Mouse (Mus musculus) retina, adult 2 months (tissue): ENCODE measurements at regions not wholly inside any gene's neighbourhood (a gene's known extent, or its start where the extent isn't known, plus 50 kb on each side); places are given as distances from the start of the nearest gene placed in this dataset.
"Not testable (repeated sequence)": the region's sequence is repeated elsewhere in the genome, so short reads cannot be mapped to it uniquely, and the experiment has no call there.

Source experiments
- DNase-seq: peaks from one replicate; pipeline ENCODE4 v3.0.0-alpha.2; 2012; ENCODE audit warnings: low read depth, low spot score

DNA sequence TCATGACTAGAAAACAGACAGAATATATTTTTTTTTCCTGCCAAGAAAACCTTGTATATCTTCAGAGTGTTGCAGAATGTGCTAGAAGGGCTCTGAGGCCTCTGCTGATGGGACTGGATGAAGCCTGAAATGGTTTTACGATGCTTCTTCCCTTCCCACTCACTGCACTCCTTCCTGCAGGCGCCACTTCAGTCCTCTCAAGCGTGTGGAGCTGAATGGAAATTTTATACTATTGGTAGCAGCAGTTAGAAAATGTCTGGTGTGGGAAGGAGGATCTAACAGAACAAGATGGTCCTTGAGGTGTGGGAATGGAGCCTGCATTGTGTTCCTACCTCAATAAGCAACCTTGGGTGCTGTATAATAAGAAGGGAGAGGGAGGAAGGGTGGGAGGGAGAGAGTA lies 166.1 kb upstream of the Smlr1 start:
- DNase-seq, result no peak

DNA sequence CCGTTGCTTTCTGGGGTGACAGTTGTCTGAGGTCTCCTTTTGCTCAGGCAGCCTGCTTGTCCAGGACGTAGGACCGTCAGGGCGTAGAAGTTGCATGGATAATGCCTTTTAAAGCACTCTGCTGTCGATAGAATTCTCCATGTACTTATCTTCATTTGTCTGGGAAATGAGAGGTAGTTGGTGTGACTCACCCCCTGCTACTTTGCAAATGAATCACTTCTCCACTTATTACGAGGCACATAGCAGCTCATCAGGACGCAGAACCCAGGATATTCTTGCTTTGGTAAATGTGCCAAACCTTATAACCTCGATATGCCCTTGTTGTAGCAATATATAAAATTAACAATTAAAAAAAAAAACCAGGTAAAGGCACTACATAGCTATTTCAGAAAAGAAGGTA lies 159.7 kb upstream of the Smlr1 start:
- DNase-seq, result no peak

DNA sequence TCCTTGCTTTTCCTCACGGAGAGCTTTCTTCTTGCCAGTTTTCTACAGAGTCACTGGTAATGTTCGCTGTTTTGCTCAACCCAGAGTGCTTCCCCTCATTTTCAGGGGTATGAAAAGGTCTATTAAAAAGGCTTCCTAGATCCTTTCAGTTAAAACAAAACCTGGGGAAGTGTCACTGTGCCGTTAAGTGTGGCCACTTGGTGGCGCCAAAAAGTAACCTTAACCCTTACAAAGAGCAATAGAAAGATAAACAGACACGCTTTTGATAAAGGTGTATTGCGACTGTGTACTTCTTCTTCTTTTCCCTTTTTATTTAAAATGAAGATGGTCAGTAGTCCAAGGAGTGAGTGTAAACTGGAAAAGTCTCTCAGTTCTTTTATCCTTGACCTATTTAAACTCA lies 145.2 kb upstream of the Smlr1 start:
- peak; percentile 25 for DNase-seq

DNA sequence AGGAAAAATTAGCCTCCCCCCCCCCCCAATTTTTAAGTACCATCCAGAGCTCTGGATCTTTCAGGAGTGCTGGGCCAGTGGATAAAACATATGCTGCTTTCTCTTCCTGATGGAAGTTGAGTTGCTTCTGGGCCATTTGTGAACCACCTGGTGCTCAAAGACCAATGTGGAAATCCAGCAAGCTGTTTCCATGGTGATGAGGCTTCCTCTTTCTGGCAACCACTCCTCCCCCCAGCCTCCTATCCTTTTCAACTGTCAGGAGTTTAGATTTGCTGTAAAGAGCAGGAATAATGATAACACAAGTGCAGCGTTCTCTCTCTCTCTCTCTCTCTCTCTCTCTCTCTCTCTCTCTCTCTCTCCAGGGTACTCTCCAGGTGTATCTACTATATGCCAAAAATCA lies 141.8 kb upstream of the Smlr1 start:
- DNase-seq, result no peak

DNA sequence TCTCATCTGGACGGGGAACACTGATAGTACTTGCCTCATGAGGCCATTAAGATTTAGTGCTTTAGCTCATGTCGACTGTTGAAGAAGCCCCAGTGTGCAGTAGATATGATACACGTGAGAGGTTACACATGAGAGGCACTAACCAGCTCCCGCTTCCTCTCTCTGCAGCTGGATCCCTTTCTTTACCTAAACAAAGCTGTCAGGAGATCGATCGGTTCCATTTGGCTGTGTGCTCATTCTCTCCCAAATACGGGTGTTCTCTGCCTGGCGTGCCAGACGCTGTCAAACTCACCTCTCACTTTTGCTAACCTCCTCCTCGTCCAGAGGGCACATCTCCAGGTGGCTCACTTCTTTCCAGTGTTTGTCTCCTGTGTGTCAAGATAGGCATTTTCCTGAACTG lies 139.3 kb upstream of the Smlr1 start:
- DNase-seq, result no peak

DNA sequence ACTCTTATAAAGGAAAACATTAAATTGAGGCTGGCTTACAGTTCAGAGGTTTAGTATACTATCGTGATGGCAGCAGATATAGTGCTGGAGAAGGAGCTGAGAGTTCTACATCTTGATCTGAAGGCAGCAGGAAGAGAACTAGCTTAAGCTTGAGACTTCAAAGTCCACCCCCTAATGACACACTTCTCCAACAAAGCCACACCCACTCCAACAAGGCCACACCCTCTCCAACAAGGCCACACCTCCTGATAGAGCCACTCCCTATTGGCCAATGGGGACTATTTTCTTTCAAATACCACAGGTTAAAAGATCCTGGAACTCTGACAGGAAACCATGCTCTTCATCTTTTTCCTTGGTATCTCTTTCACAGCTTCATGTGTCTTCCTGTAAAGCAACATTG lies 134.0 kb upstream of the Smlr1 start:
- no peak for DNase-seq

DNA sequence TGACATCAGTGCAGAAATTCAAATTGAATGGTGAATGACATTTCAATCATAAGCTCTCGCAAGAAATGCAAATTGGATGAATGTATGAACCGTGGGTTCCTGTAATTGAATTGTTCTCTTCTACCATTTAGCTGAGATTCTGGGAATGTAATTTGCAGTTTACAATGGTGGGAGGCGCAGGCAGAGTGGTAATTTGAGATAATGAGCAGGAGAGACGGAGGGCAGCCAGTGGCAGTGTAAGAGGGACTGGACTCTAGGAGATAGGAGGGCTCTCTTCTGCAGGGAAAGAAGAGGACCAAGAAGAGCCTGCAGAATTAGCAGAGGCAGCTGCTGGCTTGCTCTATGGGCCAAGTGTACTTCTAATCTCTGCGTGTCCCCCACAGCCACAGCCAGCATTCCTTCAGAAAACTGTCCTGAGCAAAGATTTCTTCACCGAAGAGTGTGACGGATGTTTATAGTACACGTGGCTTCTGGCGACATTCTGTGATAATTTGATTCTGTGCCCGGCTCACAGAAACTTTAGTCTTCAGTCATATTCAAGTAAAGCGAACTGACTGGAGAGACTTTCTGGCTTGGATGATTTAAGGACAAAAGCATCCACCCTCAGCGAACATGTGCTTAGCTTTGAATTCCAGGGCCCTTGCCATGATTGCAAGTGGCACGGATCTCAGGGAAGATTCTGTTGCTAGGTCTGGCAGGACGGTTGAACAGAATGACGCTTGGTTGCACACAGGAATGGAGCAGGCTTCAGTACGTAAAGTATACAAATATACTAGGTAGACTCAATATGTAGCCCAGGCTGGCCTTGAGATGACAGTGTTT lies 116.9 kb upstream of the Smlr1 start:
- no peak for DNase-seq

DNA sequence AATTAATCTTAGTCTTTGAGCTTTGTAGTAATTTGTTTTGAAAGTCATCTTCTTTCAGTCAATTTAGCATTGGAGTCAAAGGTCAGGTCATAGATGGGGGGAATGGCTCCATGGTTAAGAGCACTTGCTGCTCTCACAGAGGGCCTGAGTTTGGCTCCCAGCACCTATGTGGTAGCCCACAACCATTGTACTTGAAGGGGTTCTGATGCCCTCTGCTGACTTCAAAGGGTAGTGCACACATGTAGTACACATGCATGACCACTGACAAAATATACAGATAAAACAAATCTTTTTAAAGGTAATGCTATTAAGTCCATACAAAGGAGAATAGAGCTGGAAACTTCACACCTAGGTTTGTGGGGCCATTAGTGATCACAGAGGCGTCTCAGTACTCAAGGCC lies 111.7 kb upstream of the Smlr1 start:
- DNase-seq, result no peak

DNA sequence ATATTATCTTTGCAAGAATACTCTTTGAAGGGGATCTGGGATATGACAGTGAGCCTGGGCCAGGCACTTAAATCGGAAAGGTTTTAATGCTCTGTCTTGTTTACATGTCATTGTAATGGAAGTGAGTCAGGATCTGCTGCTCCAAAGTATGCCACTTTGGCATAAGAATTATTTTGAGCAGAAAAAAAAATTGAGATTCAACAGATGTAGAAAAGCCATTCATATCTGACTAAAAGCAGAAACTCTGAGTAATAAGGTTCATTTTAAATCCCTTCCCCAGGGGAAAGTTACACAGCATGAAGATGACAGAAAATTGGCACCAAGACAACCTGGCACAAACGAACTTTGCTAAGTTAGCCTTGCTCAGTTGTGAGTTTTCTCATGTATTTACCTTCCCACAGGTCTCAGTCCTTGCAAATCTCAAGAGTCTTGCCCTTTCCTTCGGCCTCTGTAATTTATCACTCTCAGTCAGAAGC lies 107.5 kb upstream of the Smlr1 start:
- no peak for DNase-seq

DNA sequence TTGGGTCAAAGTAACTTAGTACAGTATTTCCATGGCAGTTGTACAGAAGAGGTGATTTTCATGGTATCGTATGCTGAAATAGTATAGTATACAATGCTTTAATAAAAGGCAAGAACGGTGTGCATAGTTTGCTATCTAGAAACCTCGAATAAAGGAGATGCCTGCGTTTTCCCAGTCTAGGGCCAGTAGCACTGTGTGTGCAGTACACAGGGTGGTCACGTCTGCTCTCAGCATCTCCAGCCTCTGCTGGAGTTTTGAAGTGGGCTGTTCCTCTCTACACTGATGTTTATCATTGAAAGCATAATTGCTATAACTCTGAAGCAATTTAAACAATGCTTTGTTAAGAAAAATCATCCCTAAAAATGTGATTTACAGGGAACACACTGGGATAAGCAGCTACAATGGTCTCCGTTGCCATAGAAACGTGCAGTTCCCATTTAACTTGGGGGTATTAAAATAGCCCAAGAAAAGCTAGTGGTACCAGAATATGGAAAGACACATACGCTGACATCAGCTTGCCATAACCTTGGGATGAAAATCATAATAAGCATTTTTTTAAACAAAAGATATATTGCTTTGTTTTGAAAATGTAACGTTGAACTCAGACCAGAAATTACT lies 106.1 kb upstream of the Smlr1 start:
- DNase-seq, result no peak

DNA sequence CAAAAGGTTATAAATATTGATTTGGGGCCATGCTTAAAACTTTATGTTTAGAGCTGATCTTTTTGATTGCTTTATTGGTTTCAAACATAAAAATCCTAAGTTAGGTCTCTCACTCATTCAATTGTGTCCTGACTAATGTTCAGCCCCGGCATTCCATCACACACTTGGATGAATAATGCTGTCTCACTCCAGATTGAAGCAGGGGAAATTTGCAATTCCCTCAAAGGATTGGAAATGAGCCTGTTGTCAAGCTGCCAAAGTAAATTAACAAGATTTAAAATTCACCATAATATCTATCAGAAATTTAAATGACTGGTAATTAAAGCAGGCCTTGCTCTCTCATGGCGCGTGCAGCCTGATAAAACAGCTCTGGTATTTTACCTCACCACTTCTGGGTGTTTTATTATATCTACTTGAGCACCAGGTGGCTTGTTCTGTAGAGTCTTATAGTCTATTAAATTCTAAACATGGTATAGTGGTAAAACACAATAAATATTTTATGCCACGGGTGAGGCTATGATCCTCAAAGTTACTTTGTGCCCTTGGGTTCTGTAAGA lies 97.1 kb upstream of the Smlr1 start:
- no peak for DNase-seq

DNA sequence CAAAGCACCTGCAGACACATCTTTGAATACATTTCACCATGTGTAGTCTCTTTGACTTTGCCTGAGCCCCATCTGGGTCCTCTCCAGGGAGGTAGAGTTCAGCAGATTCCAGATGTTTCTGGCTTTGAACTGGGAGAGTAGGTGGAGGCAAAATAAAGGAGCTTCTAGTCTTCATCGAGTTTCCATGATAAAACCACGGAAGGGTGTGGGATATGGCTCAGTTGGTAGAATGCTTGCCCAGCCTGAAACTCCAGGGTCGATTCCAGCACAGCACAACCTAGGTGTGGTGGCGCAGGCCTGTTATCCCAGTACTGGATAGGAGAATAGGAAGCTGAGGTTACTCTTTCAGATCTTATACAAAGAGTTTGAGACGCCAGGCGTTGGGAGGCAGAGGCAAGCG lies 96.2 kb upstream of the Smlr1 start:
- DNase-seq, result no peak

DNA sequence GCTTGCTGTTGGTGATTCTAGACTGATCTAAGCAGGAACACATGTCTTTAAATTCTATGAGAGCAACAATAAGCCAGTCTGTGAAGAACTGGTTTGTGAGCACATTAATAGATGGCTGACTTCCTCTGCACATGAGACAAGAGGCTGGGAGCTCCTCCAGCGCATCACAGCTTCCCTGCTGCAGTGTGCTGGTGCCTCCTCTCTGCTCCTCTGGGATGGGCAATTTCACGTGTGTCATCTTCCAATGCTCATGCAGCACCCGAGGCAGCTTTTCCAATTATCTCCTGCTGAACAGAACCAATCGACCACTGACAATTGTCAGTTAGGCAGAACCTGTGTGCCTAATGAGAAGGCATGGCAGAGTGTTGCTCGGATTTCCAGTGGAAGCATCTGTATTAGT lies 86.5 kb upstream of the Smlr1 start:
- no peak for DNase-seq

DNA sequence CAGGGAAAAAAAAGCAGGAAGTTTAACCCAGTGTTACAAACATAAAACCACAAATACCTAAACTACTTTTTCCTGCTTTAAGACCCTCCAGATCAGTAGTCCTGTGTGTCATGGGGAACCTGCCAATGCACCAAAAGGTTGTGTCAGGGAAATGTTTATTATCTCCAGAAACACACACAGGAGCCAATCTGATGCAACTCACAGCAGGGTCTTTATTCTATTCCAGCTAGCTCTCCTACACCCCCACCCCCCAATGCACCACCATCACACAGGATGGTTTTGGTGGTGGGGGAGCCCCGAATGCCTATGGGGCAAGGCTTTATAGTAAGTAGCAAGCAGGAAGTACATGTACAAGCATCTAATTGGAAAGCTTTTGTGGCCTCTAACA lies 85.7 kb upstream of the Smlr1 start:
- DNase-seq, result not testable (repeated sequence)

DNA sequence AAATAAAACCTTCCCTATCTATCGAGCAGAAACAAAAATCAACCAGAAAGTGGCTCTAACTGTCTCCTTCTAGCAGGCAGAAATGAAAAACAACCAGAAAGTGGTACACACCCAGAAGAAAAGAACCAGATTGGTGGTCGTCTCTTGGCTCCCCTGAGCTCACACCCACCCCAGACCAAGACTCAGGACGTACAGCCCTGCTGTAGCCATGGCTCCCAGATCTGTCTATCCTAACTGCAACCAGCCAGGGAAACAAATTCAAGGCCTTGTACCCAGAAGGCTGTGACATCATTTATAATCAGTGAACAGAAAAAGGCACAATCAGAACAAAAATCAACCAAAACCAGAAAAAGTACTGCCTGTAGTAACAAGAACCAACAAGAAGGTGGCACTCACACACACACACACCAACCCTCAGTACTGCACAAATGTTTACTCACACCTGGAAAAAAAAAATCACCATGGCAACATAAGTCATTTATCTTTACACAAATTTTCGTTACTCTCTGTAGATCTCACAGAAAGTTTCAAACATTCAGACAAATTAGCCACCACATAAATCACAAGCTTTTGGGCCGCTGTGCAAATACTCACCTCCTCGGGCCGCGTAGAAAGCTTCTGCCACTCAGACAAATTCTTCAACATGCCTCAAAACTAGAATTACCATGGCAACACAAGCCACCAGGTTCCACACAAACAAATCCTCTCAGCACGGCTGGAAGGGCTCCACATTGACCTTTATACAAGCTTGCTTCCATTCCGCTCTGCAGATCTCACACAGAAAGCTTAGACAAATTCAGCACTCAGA lies 85.1 kb upstream of the Smlr1 start:
- DNase-seq, result no peak

DNA sequence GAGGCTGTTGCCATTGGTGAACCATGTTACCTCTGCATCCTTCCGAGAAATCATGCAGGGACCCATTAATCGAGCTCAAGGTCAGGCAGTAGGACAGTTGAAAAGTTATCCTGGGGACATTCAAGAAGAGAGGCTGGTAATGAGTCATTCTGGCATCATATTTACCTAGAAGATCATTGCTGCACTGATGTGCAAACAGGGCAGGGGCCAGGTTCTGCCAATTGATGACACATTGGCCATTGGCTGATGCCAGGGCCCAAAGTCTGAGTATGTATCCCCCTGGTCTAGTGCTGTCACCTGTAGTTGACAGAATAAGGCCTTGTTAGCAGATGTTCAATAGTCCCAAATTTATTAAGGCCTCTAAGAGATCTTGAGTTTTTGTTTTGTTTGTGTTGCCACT lies 83.6 kb upstream of the Smlr1 start:
- no peak for DNase-seq

DNA sequence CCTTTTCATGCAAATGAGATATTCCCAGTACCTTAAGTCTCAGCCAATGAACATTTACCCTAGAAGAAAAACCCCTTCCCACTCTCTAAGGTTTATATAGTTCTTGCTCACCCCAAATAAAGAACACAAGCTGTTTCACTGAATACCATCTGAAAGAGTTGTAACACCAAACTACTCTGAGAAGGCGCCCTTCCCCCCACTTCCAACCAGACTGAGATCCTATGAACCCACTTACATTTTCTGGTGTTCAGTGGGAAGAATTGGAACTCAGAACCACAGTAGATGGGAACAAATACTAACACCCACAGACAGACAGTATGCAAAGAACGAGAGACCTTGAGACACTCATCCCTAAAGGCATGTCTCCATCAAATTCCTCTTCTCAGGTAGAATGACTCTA lies 65.4 kb upstream of the Smlr1 start:
- no peak for DNase-seq

DNA sequence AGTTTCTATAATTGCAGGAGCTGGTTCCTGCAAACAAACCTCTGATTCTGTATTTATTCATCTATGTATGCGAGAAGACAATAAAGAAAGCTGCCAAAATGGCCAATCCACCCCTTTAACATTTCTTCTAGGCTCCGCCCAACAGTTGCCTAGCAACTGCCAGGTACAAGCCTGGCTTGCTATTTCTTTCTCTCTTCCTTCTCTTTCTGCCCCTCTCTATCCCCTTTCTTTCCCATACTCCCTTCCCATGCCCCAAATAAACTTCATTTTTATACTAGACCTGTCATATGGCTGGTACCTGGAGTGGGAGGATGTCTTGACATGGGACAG lies 53.2 kb upstream of the Smlr1 start:
- no peak for DNase-seq

DNA sequence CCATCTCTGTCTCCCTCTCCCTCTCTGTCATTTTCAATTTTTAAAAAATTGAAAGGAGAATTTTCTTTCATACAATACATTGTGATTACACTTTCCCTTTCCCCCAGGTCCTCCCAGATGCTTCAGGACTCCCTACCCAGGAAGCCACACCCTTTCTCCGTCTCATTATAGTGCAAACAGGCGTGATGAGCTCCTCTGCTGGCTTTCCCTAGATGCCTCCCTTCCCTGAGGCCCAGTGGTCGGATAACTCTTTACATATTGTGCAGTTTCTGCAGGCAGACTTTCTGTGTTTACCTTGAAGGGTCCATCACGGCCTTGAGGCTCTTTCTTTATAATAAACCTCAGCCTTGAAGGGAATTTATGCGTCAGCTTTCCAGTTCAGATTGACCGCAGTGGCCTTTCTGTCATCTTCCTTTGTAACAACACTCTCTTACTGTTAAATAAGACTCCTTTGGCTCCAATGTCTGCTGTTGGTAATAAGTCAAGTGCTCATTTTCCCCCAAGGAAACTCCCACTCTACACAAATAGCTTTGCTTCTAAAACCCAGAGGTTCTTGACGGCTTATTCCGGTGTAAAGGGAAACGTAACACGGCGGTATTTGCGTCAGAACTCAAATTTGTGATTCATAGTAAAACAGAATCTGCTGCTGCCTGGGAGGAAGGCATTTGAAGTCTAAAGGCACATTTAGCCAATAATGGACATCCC lies 52.7 kb upstream of the Smlr1 start:
- no peak for DNase-seq
